Mouse (Mus musculus) intestine, postnatal 0 days (tissue): ENCODE measurements around the gene Ppp1r9a. TPM values are rescaled to one million over a fixed set of nuclear protein-coding genes. Genes with fewer than 3 reads are reported as not detected.

ENCODE experiments used
- ATAC-seq: fragments of 200-750 bp; cut with Nextera tagmentation; 2 replicates; pipeline ENCODE4 v1.8.0; 2017; ENCODE audit warnings: mild to moderate bottlenecking, moderate TSS enrichment, moderate library complexity
- H3K27ac ChIP-seq: fragments of 300-500 bp; sonication (generic); 2 replicates; pipeline ENCODE4 v1.5.1; 2014; ENCODE audit warnings: mild to moderate bottlenecking, low read depth, low read length, moderate library complexity
- H3K27me3 ChIP-seq: fragments of 300-500 bp; sonication (generic); replicated peaks from 2 replicates; pipeline ENCODE4 v1.6.1; 2014; ENCODE audit warnings: low read length, mixed read lengths; ENCODE audit not compliant: control insufficient read depth, insufficient read depth
- H3K36me3 ChIP-seq: fragments of 300-500 bp; sonication (generic); 2 replicates; pipeline ENCODE4 v1.6.1; 2014; ENCODE audit warnings: mild to moderate bottlenecking, moderate library complexity; ENCODE audit not compliant: control insufficient read depth, insufficient read depth
- H3K4me1 ChIP-seq: fragments of 300-500 bp; sonication (generic); replicated peaks from 2 replicates; pipeline ENCODE4 v1.6.1; 2014; ENCODE audit warnings: antibody characterized with exemption, low read length, mixed read lengths; ENCODE audit not compliant: control insufficient read depth, insufficient read depth
- H3K4me2 ChIP-seq: fragments of 300-500 bp; sonication (generic); replicated peaks from 2 replicates; pipeline ENCODE4 v1.6.1; 2014; ENCODE audit warnings: low read depth, mild to moderate bottlenecking, moderate library complexity
- H3K4me3 ChIP-seq: fragments of 300-500 bp; sonication (generic); 2 replicates; pipeline ENCODE4 v1.5.1; 2014; ENCODE audit warnings: low read depth, low read length
- H3K9ac ChIP-seq: fragments of 300-500 bp; sonication (generic); 2 replicates; pipeline ENCODE4 v1.6.1; 2014; ENCODE audit warnings: mild to moderate bottlenecking, low read depth, low read length
- H3K9me3 ChIP-seq: fragments of 300-500 bp; sonication (generic); 2 replicates; pipeline ENCODE4 v1.6.1; 2016; ENCODE audit warnings: mixed run types; ENCODE audit not compliant: control insufficient read depth
- CTCF ChIP-seq: sonication (generic); IDR thresholded peaks from 2 replicates; pipeline ENCODE4 v1.5.1; 2016; ENCODE audit warnings: low read depth, mild to moderate bottlenecking, control low read depth, antibody characterized with exemption, moderate library complexity
- whole genome bisulfite sequencing: fragments of 180-500 bp; shearing (Covaris S2); extraction: QIAGEN DNeasy Blood & Tissue Kit; methylation state at CpG from one replicate; pipeline ENCODE4 v1.1.7; 2014; 5-methylcytosine and 5-hydroxymethylcytosine counted together
- polyA plus RNA-seq: library from polyadenylated mRNA; unstranded; fragments of >200 nt; fragmentation: Nextera tagmentation; extraction: Ambion mirVana; gene quantifications from 2 replicates; pipeline ENCODE4 v1.2.1, GENCODE M21; 2015

Gene Ppp1r9a
- polyA plus RNA-seq, 1 experiment from 2014 or later, result 2.1 TPM

DNA sequence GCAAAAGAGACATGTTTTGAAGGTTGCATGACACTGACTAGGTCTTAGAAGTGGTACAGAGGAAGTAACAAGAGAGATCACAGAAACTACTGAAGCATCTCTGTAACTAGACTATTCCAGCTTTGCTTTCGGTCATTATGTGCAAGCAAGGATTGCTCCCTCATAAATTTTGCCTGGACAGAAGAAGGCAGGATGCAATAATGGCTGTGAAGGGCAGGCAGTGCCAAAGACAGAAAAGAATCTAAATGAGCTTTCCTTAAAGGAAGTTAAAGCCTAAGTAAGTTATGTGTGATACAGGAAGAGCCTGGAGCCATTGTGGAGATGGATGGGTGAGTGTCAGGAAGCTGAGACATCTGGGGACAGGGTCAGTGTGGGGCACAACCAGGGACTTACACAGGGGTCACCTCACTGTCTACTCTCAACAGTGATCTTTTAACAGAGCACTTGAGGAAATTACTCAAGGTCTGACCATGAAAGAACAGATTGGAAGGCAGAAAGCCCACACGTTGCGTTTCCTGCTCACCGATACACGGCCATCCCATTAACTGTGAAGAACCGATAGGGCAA lies 115.3 kb downstream of the Ppp1r9a start:
- ATAC-seq, result no peak
- H3K9ac ChIP-seq, result no peak overlapping the region
- H3K36me3 ChIP-seq, result no peaks in the 10 kb centered on the region
- H3K4me2 ChIP-seq, result no peak overlapping the region
- H3K27me3 ChIP-seq, result no peaks in the 10 kb centered on the region
- H3K4me3 ChIP-seq, result no peak overlapping the region
- no peaks in the 10 kb centered on the region for H3K9me3 ChIP-seq
- WGBS, result 82% methylated on average over 6 of the region's 6 CpGs
- no peaks in the 10 kb centered on the region for H3K4me1 ChIP-seq
- H3K27ac ChIP-seq, result no peak overlapping the region
- no peak for TF ChIP-seq CTCF

GRCm38 (mm10) chr6:5019208-5019607 lies 116.5 kb downstream of the Ppp1r9a start:
- Histone ChIP-seq H3K9ac (no peak overlapping the region), H3K4me1 (no peaks in the 10 kb centered on the region), H3K27me3 (no peaks in the 10 kb centered on the region), H3K27ac (no peak overlapping the region), H3K4me3 (no peak overlapping the region), H3K9me3 (no peaks in the 10 kb centered on the region), H3K36me3 (no peaks in the 10 kb centered on the region), H3K4me2 (no peak overlapping the region)
- ATAC-seq, result no peak
- TF ChIP-seq CTCF, result no peak
- WGBS, result 65% methylated on average over 5 of the region's 5 CpGs

GRCm38 (mm10) chr6:5019969-5020368 lies 117.3 kb downstream of the Ppp1r9a start:
- H3K4me3 ChIP-seq, result no peak overlapping the region

GRCm38 (mm10) chr6:5020510-5020909 lies 117.8 kb downstream of the Ppp1r9a start:
- no peak overlapping the region for H3K27ac ChIP-seq
- H3K27me3 ChIP-seq, result no peaks in the 10 kb centered on the region
- no peaks in the 10 kb centered on the region for H3K36me3 ChIP-seq
- no peak overlapping the region for H3K9ac ChIP-seq
- 100% methylated on average over 1 of the region's 1 CpGs for WGBS
- H3K4me3 ChIP-seq, result no peak overlapping the region
- H3K9me3 ChIP-seq, result no peaks in the 10 kb centered on the region
- TF ChIP-seq CTCF, result no peak
- no peaks in the 10 kb centered on the region for H3K4me1 ChIP-seq
- H3K4me2 ChIP-seq, result no peak overlapping the region
- ATAC-seq, result no peak

More at GRCm38 (mm10) chr6:5019969-5020368, 117.3 kb downstream of the Ppp1r9a start:
- no peak for ATAC-seq
- H3K36me3 ChIP-seq, result no peaks in the 10 kb centered on the region
- no peak overlapping the region for H3K9ac ChIP-seq
- H3K9me3 ChIP-seq, result no peaks in the 10 kb centered on the region
- no peaks in the 10 kb centered on the region for H3K27me3 ChIP-seq
- H3K27ac ChIP-seq, result no peak overlapping the region
- 76% methylated on average over 2 of the region's 2 CpGs for WGBS
- TF ChIP-seq CTCF, result no peak
- no peak overlapping the region for H3K4me2 ChIP-seq
- no peaks in the 10 kb centered on the region for H3K4me1 ChIP-seq

DNA sequence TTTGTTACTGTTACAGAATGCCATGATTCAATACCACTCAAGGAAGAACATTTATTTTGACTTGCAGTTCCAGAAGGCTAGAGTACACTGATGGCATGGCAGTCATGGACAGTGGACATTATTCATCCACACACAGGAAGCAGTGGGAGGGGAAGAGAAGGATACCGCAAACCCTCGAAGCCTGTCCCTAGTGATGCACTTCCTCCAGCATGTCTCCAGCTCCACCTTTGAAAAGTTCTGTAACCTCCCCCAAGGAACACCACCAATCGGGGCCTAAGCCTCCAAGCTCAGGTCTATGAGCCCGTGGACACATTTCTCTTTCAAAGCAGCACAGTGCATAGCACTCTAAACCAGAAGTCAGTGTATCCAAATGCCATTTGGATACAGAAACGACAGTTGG lies 120.0 kb downstream of the Ppp1r9a start:
- H3K4me3 ChIP-seq, result no peak overlapping the region
- H3K9me3 ChIP-seq, result no peaks in the 10 kb centered on the region
- 73% methylated on average over 5 of the region's 5 CpGs for WGBS
- TF ChIP-seq CTCF, result no peak
- H3K4me1 ChIP-seq, result no peaks in the 10 kb centered on the region
- no peak for ATAC-seq
- H3K4me2 ChIP-seq, result no peak overlapping the region
- H3K36me3 ChIP-seq, result no peaks in the 10 kb centered on the region
- H3K27me3 ChIP-seq, result no peaks in the 10 kb centered on the region
- no peak overlapping the region for H3K27ac ChIP-seq
- no peak overlapping the region for H3K9ac ChIP-seq

GRCm38 (mm10) chr6:5024893-5025292 lies 122.2 kb downstream of the Ppp1r9a start:
- H3K4me2 ChIP-seq, result no peak overlapping the region
- TF ChIP-seq CTCF, result no peak
- no peaks in the 10 kb centered on the region for H3K9me3 ChIP-seq
- no peaks in the 10 kb centered on the region for H3K27me3 ChIP-seq
- 73% methylated on average over 7 of the region's 7 CpGs for WGBS
- H3K36me3 ChIP-seq, result no peaks in the 10 kb centered on the region
- no peak overlapping the region for H3K4me3 ChIP-seq
- no peaks in the 10 kb centered on the region for H3K4me1 ChIP-seq
- no peak overlapping the region for H3K27ac ChIP-seq
- H3K9ac ChIP-seq, result no peak overlapping the region
- ATAC-seq, result no peak

- WGBS, result 87% methylated on average over 3 of the region's 3 CpGs
- H3K4me3 ChIP-seq, result no peak overlapping the region
- no peak overlapping the region for H3K27ac ChIP-seq
These were observed 124.1 kb downstream of the Ppp1r9a start for GRCm38 (mm10) chr6:5026772-5027171.

More at GRCm38 (mm10) chr6:5026772-5027171, 124.1 kb downstream of the Ppp1r9a start:
- Histone ChIP-seq H3K9me3 (no peaks in the 10 kb centered on the region), H3K4me1 (no peaks in the 10 kb centered on the region), H3K27me3 (no peaks in the 10 kb centered on the region), H3K4me2 (no peak overlapping the region), H3K9ac (no peak overlapping the region), H3K36me3 (no peaks in the 10 kb centered on the region)
- no peak for TF ChIP-seq CTCF
- no peak for ATAC-seq
